Mouse (Mus musculus) kidney, adult 8-10 months (tissue): ENCODE data around the gene Slc23a2.

Source experiments
- DNase-seq, 2 experiments: peaks; one replicate each; pipeline ENCODE4 v3.0.0; 2022

Gene Slc23a2

GRCm38 (mm10) chr2:132133436-132133835, 11.5 kb downstream of the Slc23a2 start:
- DNase-seq: no peak

- peak; percentile 88 to 90 for DNase-seq
Measured at GRCm38 (mm10) chr2:132131266-132131665, 13.6 kb downstream of the Slc23a2 start.

GRCm38 (mm10) chr2:132129980-132130379, 14.9 kb downstream of the Slc23a2 start:
- DNase-seq: no peak

- DNase-seq: no peak
Measured at GRCm38 (mm10) chr2:132129247-132129646, 15.7 kb downstream of the Slc23a2 start.

- no peak for DNase-seq
Measured at GRCm38 (mm10) chr2:132127904-132128303, 17.0 kb downstream of the Slc23a2 start.

GRCm38 (mm10) chr2:132126292-132126691, 18.6 kb downstream of the Slc23a2 start:
- no peak for DNase-seq

- DNase-seq: no peak
Measured at GRCm38 (mm10) chr2:132123063-132123462, 21.8 kb downstream of the Slc23a2 start.

GRCm38 (mm10) chr2:132121050-132121449, 23.9 kb downstream of the Slc23a2 start:
- no peak for DNase-seq

GRCm38 (mm10) chr2:132118646-132119045, 26.3 kb downstream of the Slc23a2 start:
- no peak for DNase-seq

- no peak for DNase-seq
Measured at GRCm38 (mm10) chr2:132115936-132116335, 29.0 kb downstream of the Slc23a2 start.

GRCm38 (mm10) chr2:132115344-132115743, 29.6 kb downstream of the Slc23a2 start:
- DNase-seq: no peak

GRCm38 (mm10) chr2:132113962-132114759, 30.7 kb downstream of the Slc23a2 start:
- peak in 1 of 2 experiments; percentile 25 for DNase-seq

GRCm38 (mm10) chr2:132112319-132112718, 32.6 kb downstream of the Slc23a2 start:
- DNase-seq: no peak

- no peak for DNase-seq
Measured at GRCm38 (mm10) chr2:132111905-132112304, 33.0 kb downstream of the Slc23a2 start.

GRCm38 (mm10) chr2:132111266-132111665, 33.6 kb downstream of the Slc23a2 start:
- peak; percentile 61 to 69 for DNase-seq

- DNase-seq: peak in 1 of 2 experiments; percentile 37
Measured at GRCm38 (mm10) chr2:132110702-132111101, 34.2 kb downstream of the Slc23a2 start.

- DNase-seq: no peak
Measured at GRCm38 (mm10) chr2:132108988-132109387, 35.9 kb downstream of the Slc23a2 start.

- DNase-seq: peak; percentile 55 to 59
Measured at GRCm38 (mm10) chr2:132107611-132108010, 37.3 kb downstream of the Slc23a2 start.

GRCm38 (mm10) chr2:132106069-132106468, 38.8 kb downstream of the Slc23a2 start:
- no peak for DNase-seq

GRCm38 (mm10) chr2:132103265-132103664, 41.6 kb downstream of the Slc23a2 start:
- DNase-seq: peak; percentile 31 to 54

- peak in 1 of 2 experiments; percentile 36 for DNase-seq
Measured at GRCm38 (mm10) chr2:132102505-132103130, 42.3 kb downstream of the Slc23a2 start.

GRCm38 (mm10) chr2:132098942-132099672, 45.8 kb downstream of the Slc23a2 start:
- no peak for DNase-seq

- DNase-seq: no peak
Measured at GRCm38 (mm10) chr2:132098365-132098764, 46.5 kb downstream of the Slc23a2 start.
